Mouse (Mus musculus): ENCODE measurements at regions not wholly inside any gene's neighbourhood (a gene's known extent, or its start where the extent isn't known, plus 50 kb on each side); places are given as distances from the start of the nearest gene placed in this dataset.
"Not testable (repeated sequence)": the region's sequence is repeated elsewhere in the genome, so short reads cannot be mapped to it uniquely, and the experiment has no call there.

GRCm38 (mm10) chr12:20196386-20196785 is 242.1 kb downstream of the Gm21863 start:
- not testable (repeated sequence) for ATAC-seq (replicated peaks; ENCODE audit: insufficient number of reproducible peaks, low FRiP score, low TSS enrichment, poor library complexity, severe bottlenecking)

- not testable (repeated sequence) for ATAC-seq (replicated peaks; ENCODE audit: insufficient number of reproducible peaks, low FRiP score, low TSS enrichment, poor library complexity, severe bottlenecking)
These were observed 242.6 kb downstream of the Gm21863 start for GRCm38 (mm10) chr12:20196905-20197304.

GRCm38 (mm10) chr12:20223921-20224320 is 269.6 kb downstream of the Gm21863 start:
- not testable (repeated sequence) for ATAC-seq (replicated peaks; ENCODE audit: insufficient number of reproducible peaks, low FRiP score, low TSS enrichment, poor library complexity, severe bottlenecking)

DNA sequence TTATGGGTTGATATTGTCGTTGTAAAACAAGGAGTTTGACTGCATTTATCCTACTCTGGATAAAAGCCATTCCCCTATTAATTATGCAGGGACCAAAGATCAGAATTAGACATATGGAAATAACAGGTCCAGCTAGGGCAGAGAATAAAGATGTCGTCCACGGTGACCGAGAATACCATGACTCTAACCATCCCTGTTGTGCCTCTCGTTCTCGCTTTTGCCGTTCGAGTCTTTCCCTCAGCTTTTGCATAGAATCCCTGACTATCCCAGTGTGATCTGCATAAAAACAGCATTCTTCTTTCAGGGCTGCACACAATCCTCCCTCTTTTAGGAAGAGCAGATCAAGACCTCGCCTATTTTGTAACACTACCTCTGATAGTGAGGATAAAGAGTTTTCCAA is 272.5 kb downstream of the Gm21863 start:
- not testable (repeated sequence) for ATAC-seq (replicated peaks; ENCODE audit: insufficient number of reproducible peaks, low FRiP score, low TSS enrichment, poor library complexity, severe bottlenecking)

GRCm38 (mm10) chr12:20227427-20228160 is 273.3 kb downstream of the Gm21863 start:
- not testable (repeated sequence) for ATAC-seq (replicated peaks; ENCODE audit: insufficient number of reproducible peaks, low FRiP score, low TSS enrichment, poor library complexity, severe bottlenecking)

- not testable (repeated sequence) for ATAC-seq (replicated peaks; ENCODE audit: insufficient number of reproducible peaks, low FRiP score, low TSS enrichment, poor library complexity, severe bottlenecking)
These were observed 274.2 kb downstream of the Gm21863 start for GRCm38 (mm10) chr12:20228321-20228999.

DNA sequence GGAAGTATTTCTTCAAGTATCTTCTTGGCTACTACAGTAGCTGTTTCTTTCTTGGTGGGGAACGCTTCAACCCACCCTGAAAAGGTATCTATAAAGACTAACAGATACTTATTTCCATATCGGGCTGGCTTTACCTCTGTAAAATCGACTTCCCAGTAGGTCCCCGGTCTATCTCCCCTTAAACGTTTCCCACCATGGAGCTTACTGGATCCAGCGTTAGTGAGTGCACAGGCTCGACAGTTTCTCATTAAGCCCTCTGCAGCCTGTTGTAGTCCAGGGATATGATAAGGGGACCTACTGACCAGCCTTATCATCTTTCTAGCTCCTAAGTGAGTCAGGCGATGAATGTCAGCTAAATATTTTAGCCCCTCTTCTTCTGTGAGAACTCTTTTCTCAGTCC is 275.1 kb downstream of the Gm21863 start:
- ATAC-seq (replicated peaks; ENCODE audit: insufficient number of reproducible peaks, low FRiP score, low TSS enrichment, poor library complexity, severe bottlenecking) = not testable (repeated sequence)

- no peak for ATAC-seq (replicated peaks; ENCODE audit: insufficient number of reproducible peaks, low FRiP score, low TSS enrichment, poor library complexity, severe bottlenecking)
These were observed 276.0 kb downstream of the Gm21863 start for GRCm38 (mm10) chr12:20230141-20230892.

GRCm38 (mm10) chr12:20230893-20231235 is 276.6 kb downstream of the Gm21863 start:
- ATAC-seq (replicated peaks; ENCODE audit: insufficient number of reproducible peaks, low FRiP score, low TSS enrichment, poor library complexity, severe bottlenecking) = no peak

DNA sequence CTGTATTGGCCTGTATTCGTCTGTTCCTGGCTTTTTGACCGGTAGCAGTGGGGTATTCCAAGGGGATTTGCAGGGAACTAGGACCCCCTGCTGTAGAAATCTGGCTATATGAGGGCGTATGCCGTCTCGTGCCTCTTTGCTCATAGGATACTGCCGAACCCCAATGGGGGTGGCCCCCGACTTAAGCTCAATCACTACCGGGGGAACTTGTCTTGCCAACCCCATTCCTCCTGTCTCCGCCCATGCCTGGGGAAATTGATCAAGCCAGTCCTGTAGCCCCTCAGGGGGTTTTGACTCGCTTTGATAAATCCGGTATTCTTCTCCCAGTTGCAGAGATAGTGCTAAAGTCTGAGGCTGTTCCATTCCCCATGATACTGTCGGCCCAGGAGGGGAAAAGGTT is 277.2 kb downstream of the Gm21863 start:
- 0 out of 2 replicates have a peak, but pooled peaks have one; percentile 32 for ATAC-seq (replicated peaks; ENCODE audit: insufficient number of reproducible peaks, low FRiP score, low TSS enrichment, poor library complexity, severe bottlenecking)

- ATAC-seq (replicated peaks; ENCODE audit: insufficient number of reproducible peaks, low FRiP score, low TSS enrichment, poor library complexity, severe bottlenecking) = no peak
These were observed 277.8 kb downstream of the Gm21863 start for GRCm38 (mm10) chr12:20231986-20232541.

DNA sequence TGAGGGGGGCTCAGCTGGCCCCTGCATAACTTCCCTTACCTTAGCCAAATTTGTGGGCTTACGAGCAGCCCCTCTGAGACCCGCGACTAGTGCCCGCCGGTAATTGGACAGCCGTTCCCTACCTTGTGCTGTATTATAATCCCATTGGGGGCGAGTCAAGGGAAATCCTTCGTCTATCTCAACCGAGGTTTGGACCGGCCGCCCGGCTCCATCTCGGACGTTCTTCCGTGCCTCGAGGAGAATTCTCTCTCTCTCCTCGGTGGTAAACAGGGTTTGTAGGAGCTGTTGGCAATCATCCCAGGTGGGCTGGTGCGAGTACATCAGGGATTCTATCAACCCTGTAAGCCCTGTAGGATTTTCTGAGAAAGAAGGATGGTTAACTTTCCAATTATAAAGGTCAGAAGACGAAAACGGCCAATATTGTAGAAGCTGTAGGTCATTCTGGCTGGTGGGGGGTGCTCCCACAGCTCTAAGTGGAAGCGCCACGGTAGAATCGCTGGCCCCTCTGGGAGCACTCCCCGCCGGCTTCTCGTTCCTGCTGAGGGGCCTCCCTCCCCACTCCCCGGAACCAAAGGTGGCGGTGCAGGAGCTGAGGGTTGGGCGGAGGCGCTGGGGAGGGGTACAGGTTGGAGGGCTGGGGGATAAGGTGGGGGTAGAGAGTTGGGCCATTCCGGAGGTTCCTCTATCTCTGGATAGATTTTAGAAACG is 278.6 kb downstream of the Gm21863 start:
- ATAC-seq (replicated peaks; ENCODE audit: insufficient number of reproducible peaks, low FRiP score, low TSS enrichment, poor library complexity, severe bottlenecking) = peak; percentile 53

GRCm38 (mm10) chr12:20233454-20233831 is 279.1 kb downstream of the Gm21863 start:
- peak; percentile 18; the same call in 1 of the 2 replicates for ATAC-seq (replicated peaks; ENCODE audit: insufficient number of reproducible peaks, low FRiP score, low TSS enrichment, poor library complexity, severe bottlenecking)

DNA sequence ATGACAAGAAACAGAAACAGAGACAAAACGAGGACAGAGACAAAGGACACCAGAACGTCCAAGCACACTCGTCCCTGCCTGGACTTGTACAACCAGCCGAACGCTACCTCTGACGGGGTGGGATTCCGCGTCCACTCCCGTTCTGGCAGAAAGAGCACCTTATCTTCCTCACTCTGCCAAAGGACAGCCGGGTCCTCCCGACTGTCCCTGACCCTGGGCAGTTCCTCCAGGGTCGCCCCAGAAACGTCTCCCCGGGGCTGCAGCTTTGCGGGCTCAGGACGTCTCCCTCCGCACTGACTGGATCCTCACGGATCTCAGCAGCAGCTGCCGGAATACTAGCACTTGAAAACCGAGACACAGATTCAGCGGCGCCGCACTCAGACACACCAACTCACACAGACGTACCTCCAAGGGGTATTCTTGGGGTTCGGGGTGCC is 279.6 kb downstream of the Gm21863 start:
- peak; percentile 33; the same call in 1 of the 2 replicates for ATAC-seq (replicated peaks; ENCODE audit: insufficient number of reproducible peaks, low FRiP score, low TSS enrichment, poor library complexity, severe bottlenecking)
